16 mouse cellular contexts compared by ENCODE assay signal in genomic region chr5:134891552-134891951, GRCm38 (mm10). TPM values are rescaled to one million over a fixed set of nuclear protein-coding genes. Genes with fewer than 3 reads are reported as not detected.
A peak's percentile ranks its signal among the peaks of the same experiment; 100 is the strongest.
DNase-seq lines count a peak whose midpoint lies in the region; ATAC-seq and TF ChIP-seq lines count a peak whose summit lies in the region.
"Had no signal": no experiment of that assay in that cellular context is flagged by ENCODE, and none has a peak within 500 bp of the region (broad histone marks: within the 10 kb centered on the region; RNA-seq: fewer than 3 reads in every experiment).

No protein-coding gene starts in this region.

- ATAC-seq in kidney, embryonic 14.5 days (ENCODE audit: low FRiP score, low TSS enrichment), result no peak
- peak; percentile 48 for ATAC-seq in lung, postnatal 0 days
- no peak for ATAC-seq in midbrain, embryonic 11.5 days (ENCODE audit: low FRiP score)
- ATAC-seq: liver, embryonic 12.5 days; midbrain, embryonic 15.5 days had no signal

- H3K36me3 ChIP-seq in kidney, embryonic 14.5 days (ENCODE audit: control insufficient read depth, insufficient read depth, low read length), result no peaks in the 10 kb centered on the region
- no peaks in the 10 kb centered on the region for H3K36me3 ChIP-seq in lung, postnatal 0 days (ENCODE audit: insufficient read depth, low read length)
- no peaks in the 10 kb centered on the region for H3K36me3 ChIP-seq in midbrain, embryonic 11.5 days (ENCODE audit: control insufficient read depth, insufficient read depth, low read length)
- H3K36me3 ChIP-seq: embryonic facial prominence, embryonic 12.5 days; hindbrain, embryonic 13.5 days; liver, embryonic 12.5 days; midbrain, embryonic 15.5 days had no signal

- no peak for TF ChIP-seq CTCF in gastrocnemius, adult 2 months (IDR thresholded peaks at IDR 0.05)
- no peak for TF ChIP-seq CTCF in lung, postnatal 0 days (IDR thresholded peaks at IDR 0.05)

- no peaks in the 10 kb centered on the region for H3K9me3 ChIP-seq in kidney, embryonic 14.5 days (ENCODE audit: control insufficient read depth, low read length)
- H3K9me3 ChIP-seq in lung, postnatal 0 days (ENCODE audit: low read length), result no peaks in the 10 kb centered on the region
- no peaks in the 10 kb centered on the region for H3K9me3 ChIP-seq in midbrain, embryonic 11.5 days (ENCODE audit: control insufficient read depth, low read length)
- H3K9me3 ChIP-seq: embryonic facial prominence, embryonic 12.5 days; hindbrain, embryonic 13.5 days; liver, embryonic 12.5 days; midbrain, embryonic 15.5 days had no signal

- no peak overlapping the region for H3K4me3 ChIP-seq in gastrocnemius, adult 2 months
- H3K4me3 ChIP-seq in kidney, embryonic 14.5 days (ENCODE audit: low read length), result no peak overlapping the region
- H3K4me3 ChIP-seq in lung, postnatal 0 days (ENCODE audit: low read depth, low read length), result no peak overlapping the region
- H3K4me3 ChIP-seq in midbrain, embryonic 11.5 days (ENCODE audit: low read depth, low read length), result no peak overlapping the region
- H3K4me3 ChIP-seq: embryonic facial prominence, embryonic 12.5 days; hindbrain, embryonic 13.5 days; liver, embryonic 12.5 days; midbrain, embryonic 15.5 days had no signal

- peak; percentile 40 for DNase-seq in gastrocnemius, adult 2 months
- DNase-seq in gastrocnemius, postnatal 36 days, result no peak
- peak; percentile 50 to 73 for DNase-seq in heart, adult 9 months (ENCODE audit: low spot score in 2 of 2)
- DNase-seq in lung, postnatal 0 days (ENCODE audit: low spot score), result peak; percentile 58
- DNase-seq in embryo, embryonic 9.5 days (ENCODE audit: extremely low spot score), result no peak
- DNase-seq in frontal cortex, postnatal 14 days (ENCODE audit: low spot score in 2 of 2), result no peak
- no peak for DNase-seq in midbrain, embryonic 11.5 days (ENCODE audit: low spot score, missing footprints)
- DNase-seq: layer of hippocampus, adult 9-11 months had no signal

- TF ChIP-seq EP300 in lung, postnatal 0 days (IDR thresholded peaks at IDR 0.05), result peak; percentile 98

- intact Hi-C loops in gastrocnemius, adult 2 months (cut with DNase I), result no loop called here
- intact Hi-C loops in gastrocnemius, postnatal 36 days (cut with DNase I), result no loop called here

- no peaks in the 10 kb centered on the region for H3K4me1 ChIP-seq in kidney, embryonic 14.5 days (ENCODE audit: control insufficient read depth, insufficient read depth, low read length)
- H3K4me1 ChIP-seq in lung, postnatal 0 days (ENCODE audit: insufficient read depth, low read depth, low read length), result 0 out of 2 replicates have a peak, but pooled peaks cover 3% of the 10 kb centered on the region
- H3K4me1 ChIP-seq in midbrain, embryonic 11.5 days (ENCODE audit: control insufficient read depth, insufficient read depth, low read length), result no peaks in the 10 kb centered on the region
- H3K4me1 ChIP-seq: liver, embryonic 12.5 days; midbrain, embryonic 15.5 days had no signal

- H3K9ac ChIP-seq in kidney, embryonic 14.5 days (ENCODE audit: low read depth, low read length), result no peak overlapping the region
- no peak overlapping the region for H3K9ac ChIP-seq in lung, postnatal 0 days (replicated peaks; ENCODE audit: low read depth)
- H3K9ac ChIP-seq in midbrain, embryonic 11.5 days (ENCODE audit: low read length), result no peak overlapping the region
- H3K9ac ChIP-seq: embryonic facial prominence, embryonic 12.5 days; hindbrain, embryonic 13.5 days; liver, embryonic 12.5 days; midbrain, embryonic 15.5 days had no signal

- no peaks in the 10 kb centered on the region for H3K27me3 ChIP-seq in kidney, embryonic 14.5 days (ENCODE audit: control insufficient read depth, insufficient read depth, low read length)
- H3K27me3 ChIP-seq in lung, postnatal 0 days (replicated peaks; ENCODE audit: insufficient read depth, low read length), result no peaks in the 10 kb centered on the region
- H3K27me3 ChIP-seq in midbrain, embryonic 11.5 days (ENCODE audit: control insufficient read depth, insufficient read depth, low read length), result no peaks in the 10 kb centered on the region
- H3K27me3 ChIP-seq: hindbrain, embryonic 13.5 days; midbrain, embryonic 15.5 days had no signal

- no peak overlapping the region for H3K4me2 ChIP-seq in kidney, embryonic 14.5 days (replicated peaks; ENCODE audit: low read depth, low read length)
- no peak overlapping the region for H3K4me2 ChIP-seq in lung, postnatal 0 days (replicated peaks; ENCODE audit: low read depth, low read length)
- no peak overlapping the region for H3K4me2 ChIP-seq in midbrain, embryonic 11.5 days
- H3K4me2 ChIP-seq: embryonic facial prominence, embryonic 12.5 days; hindbrain, embryonic 13.5 days; liver, embryonic 12.5 days; midbrain, embryonic 15.5 days had no signal

- WGBS in kidney, embryonic 14.5 days, result 79% methylated on average over 8 of the region's 8 CpGs
- 54% methylated on average over 8 of the region's 8 CpGs for WGBS in lung, postnatal 0 days
- 66% methylated on average over 8 of the region's 8 CpGs for WGBS in midbrain, embryonic 11.5 days

- H3K27ac ChIP-seq in gastrocnemius, adult 2 months, result peak overlapping the region; percentile 88
- H3K27ac ChIP-seq in kidney, embryonic 14.5 days (ENCODE audit: low read depth, low read length), result peak overlapping the region; percentile 20; the same call in 1 of the 2 replicates
- H3K27ac ChIP-seq in lung, postnatal 0 days (ENCODE audit: low read length), result peak overlapping the region; percentile 93
- H3K27ac ChIP-seq in midbrain, embryonic 11.5 days (ENCODE audit: low read depth, low read length), result no peak overlapping the region
- H3K27ac ChIP-seq: embryonic facial prominence, embryonic 12.5 days; hindbrain, embryonic 13.5 days; liver, embryonic 12.5 days; midbrain, embryonic 15.5 days had no signal

RNA-seq across cellular contexts. Expression of gene Tmem270, which starts 15.0 kb away (rescaled TPM):
- total RNA-seq in gastrocnemius, adult 2 months (2021), result not detected
- not detected for total RNA-seq in gastrocnemius, postnatal 36 days (2021)
- polyA plus RNA-seq in kidney, embryonic 14.5 days (2014; fragmentation: Nextera tagmentation; extraction: Ambion mirVana), result not detected in 2 replicates
- not detected in 2 replicates for polyA plus RNA-seq in lung, postnatal 0 days (2015; fragmentation: Nextera tagmentation; extraction: Ambion mirVana)
- not detected in 2 replicates for polyA plus RNA-seq in midbrain, embryonic 11.5 days (2014; fragmentation: Nextera tagmentation; extraction: Ambion mirVana)
- total RNA-seq: MEL had no signal
- polyA plus RNA-seq: embryonic facial prominence, embryonic 12.5 days; hindbrain, embryonic 13.5 days; liver, embryonic 12.5 days; midbrain, embryonic 15.5 days; neural tube, embryonic 14.5 days; thymus, postnatal 0 days had no signal

RNA-seq across cellular contexts. Expression of gene Cldn13, which starts 23.8 kb away (rescaled TPM):
- total RNA-seq in gastrocnemius, adult 2 months (2021), result not detected
- total RNA-seq in gastrocnemius, postnatal 36 days (2021), result not detected
- polyA plus RNA-seq in kidney, embryonic 14.5 days (2014; fragmentation: Nextera tagmentation; extraction: Ambion mirVana), result 0.20 and 0.24 TPM in 2 replicates
- polyA plus RNA-seq in lung, postnatal 0 days (2015; fragmentation: Nextera tagmentation; extraction: Ambion mirVana), result 1.2 and 1.6 TPM in 2 replicates
- polyA plus RNA-seq in midbrain, embryonic 11.5 days (2014; fragmentation: Nextera tagmentation; extraction: Ambion mirVana), result 3.8 and 3.9 TPM in 2 replicates
- polyA plus RNA-seq: hindbrain, embryonic 13.5 days; midbrain, embryonic 15.5 days had no signal

RNA-seq across cellular contexts. Expression of gene Mettl27, which starts 40.6 kb away (rescaled TPM):
- 1 to 10 TPM; 4.2 to 4.6 TPM for total RNA-seq in gastrocnemius, adult 2 months (2021)
- total RNA-seq in gastrocnemius, postnatal 36 days (2021), result 1 to 10 TPM; 5.1 to 6.4 TPM
- 19.4 and 26.6 TPM in 2 replicates for polyA plus RNA-seq in kidney, embryonic 14.5 days (2014; fragmentation: Nextera tagmentation; extraction: Ambion mirVana)
- 33.7 and 35.5 TPM in 2 replicates for polyA plus RNA-seq in lung, postnatal 0 days (2015; fragmentation: Nextera tagmentation; extraction: Ambion mirVana)
- 9.1 and 9.2 TPM in 2 replicates for polyA plus RNA-seq in midbrain, embryonic 11.5 days (2014; fragmentation: Nextera tagmentation; extraction: Ambion mirVana)

RNA-seq across cellular contexts. Expression of gene Cldn4, which starts 55.2 kb away (rescaled TPM):
- not detected for total RNA-seq in gastrocnemius, adult 2 months (2021)
- total RNA-seq in gastrocnemius, postnatal 36 days (2021), result not detected
- polyA plus RNA-seq in kidney, embryonic 14.5 days (2014; fragmentation: Nextera tagmentation; extraction: Ambion mirVana), result 73.4 and 76.1 TPM in 2 replicates
- 28.2 and 29.2 TPM in 2 replicates for polyA plus RNA-seq in lung, postnatal 0 days (2015; fragmentation: Nextera tagmentation; extraction: Ambion mirVana)
- 2.5 and 2.7 TPM in 2 replicates for polyA plus RNA-seq in midbrain, embryonic 11.5 days (2014; fragmentation: Nextera tagmentation; extraction: Ambion mirVana)
- polyA plus RNA-seq: hindbrain, embryonic 13.5 days; midbrain, embryonic 15.5 days; neural tube, embryonic 14.5 days had no signal

Comparison
In these comparisons a context has a peak if more than half of its experiments do, and no peak if none do; other contexts are left out.
1. DNase-seq: peak in gastrocnemius, adult 2 months (single experiment), heart, adult 9 months (2 of 2) and lung, postnatal 0 days (single experiment); none in gastrocnemius, postnatal 36 days (0 of 2), embryo, embryonic 9.5 days (single experiment), frontal cortex, postnatal 14 days (0 of 2) and midbrain, embryonic 11.5 days (single experiment).